Mouse (Mus musculus) MEL-GATA-1-ER (cell line): Measurements from ENCODE around the gene Tescl.
A peak's percentile ranks its signal among the peaks of the same experiment; 100 is the strongest.

Experiments used
- DNase-seq: peaks from one replicate; pipeline ENCODE4 v3.0.0-alpha.2; 2012; ENCODE audit warnings: low read depth; ENCODE audit errors: extremely low read depth

Gene Tescl

DNA sequence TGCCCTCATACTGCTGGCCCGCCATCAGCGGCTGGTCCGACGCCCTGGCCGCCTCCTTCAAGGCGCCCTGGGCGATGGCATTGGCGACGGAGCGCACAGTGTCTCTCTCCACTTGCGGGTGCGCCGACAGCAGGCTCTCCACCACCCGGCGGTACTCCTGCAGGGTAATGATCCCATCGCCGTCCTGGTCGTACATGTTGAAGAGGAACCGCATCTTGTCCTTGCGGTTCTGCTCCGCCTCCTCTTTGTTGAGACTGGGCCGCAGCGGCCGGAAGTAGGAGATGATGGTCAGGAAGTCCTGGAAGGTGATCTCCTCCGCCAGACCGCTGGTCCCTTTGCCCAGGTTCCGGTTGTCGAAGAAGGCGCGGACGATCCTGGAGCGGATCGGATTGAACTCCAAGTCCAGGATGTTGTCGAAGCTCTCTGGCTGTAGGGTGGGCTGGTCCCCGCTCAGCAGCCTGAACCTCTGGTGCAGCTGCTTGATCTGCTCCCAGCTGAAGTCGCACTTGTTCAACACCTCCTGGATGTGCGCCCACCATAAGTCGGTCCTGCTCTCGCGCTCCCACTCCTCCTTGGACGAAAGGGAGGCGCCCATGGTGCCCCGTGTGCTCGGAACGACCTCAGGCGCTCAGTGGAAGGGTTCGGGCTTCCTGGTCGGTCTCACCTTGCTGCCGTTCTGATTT, at the start of gene Tescl:
TSS of gene Tescl (minus strand) at position 633 of the 683 bp plus-strand sequence.
- DNase-seq, result no peak

GRCm38 (mm10) chr7:24382730-24383372, 49.1 kb upstream of the Tescl start:
- DNase-seq, result no peak

DNA sequence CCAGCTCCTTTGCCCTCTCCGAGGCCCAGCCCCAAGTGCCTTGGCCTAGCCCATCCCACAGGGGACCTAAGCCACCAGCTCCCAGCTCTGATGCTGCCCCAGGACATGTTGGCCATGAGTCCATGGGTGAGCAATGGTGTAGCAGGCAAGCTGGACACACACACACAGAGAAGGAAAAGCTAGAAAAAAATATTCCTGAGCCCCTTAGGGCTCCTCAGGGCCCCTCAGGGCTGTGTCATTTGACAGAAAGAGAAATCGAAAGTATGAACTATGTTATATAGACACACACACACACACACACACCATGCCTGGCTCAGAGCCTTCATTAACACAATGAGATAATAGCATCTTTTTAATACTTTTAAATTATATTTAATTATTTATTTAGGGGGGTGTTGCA, 46.6 kb upstream of the Tescl start:
- no peak for DNase-seq

DNA sequence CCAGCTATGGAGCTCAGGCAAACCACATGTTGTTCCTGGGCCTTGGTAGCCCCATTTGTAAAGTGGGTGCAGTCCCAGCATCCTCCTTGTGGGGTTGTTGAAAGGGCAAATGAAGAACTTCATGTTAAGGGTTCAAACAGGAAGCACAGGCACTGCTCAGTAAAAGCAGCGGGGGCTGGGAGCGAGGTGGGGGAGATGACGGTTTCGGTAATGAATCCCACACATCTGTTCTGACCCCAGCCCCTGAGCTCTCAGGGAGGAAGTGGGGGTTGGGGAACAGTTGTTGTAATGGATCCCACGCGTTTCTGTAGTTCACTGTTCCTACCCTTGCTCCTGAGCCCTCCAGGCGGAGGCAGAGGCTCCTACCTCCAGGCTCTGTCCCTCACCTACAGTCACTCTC, 46.2 kb upstream of the Tescl start:
- no peak for DNase-seq

GRCm38 (mm10) chr7:24378049-24378701, 44.4 kb upstream of the Tescl start:
- no peak for DNase-seq

- peak; percentile 90 for DNase-seq
Observed at GRCm38 (mm10) chr7:24377091-24377865, 43.5 kb upstream of the Tescl start.

GRCm38 (mm10) chr7:24376456-24376855, 42.7 kb upstream of the Tescl start:
- DNase-seq, result no peak

GRCm38 (mm10) chr7:24373538-24374379, 40.0 kb upstream of the Tescl start:
- peak; percentile 76 for DNase-seq

DNA sequence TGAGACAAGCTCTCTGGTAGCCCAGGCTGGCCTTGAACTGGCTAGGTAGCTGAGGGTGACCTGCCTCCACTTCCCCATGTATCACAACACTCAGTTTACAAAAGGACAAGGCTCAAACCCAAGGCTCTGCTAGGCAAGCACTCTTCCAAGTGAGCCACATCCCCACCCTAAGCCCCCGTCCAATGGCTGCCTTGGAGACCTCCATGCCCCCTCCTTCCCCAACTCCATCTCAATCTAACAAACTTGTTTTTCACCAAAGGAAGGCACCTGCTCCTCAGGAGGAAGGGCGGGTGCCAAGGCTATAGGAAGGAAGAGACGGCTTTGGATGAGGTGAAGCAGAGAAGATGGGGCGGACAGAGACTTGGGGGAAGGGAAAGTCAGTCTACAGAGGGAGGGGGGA, 39.0 kb upstream of the Tescl start:
- no peak for DNase-seq

DNA sequence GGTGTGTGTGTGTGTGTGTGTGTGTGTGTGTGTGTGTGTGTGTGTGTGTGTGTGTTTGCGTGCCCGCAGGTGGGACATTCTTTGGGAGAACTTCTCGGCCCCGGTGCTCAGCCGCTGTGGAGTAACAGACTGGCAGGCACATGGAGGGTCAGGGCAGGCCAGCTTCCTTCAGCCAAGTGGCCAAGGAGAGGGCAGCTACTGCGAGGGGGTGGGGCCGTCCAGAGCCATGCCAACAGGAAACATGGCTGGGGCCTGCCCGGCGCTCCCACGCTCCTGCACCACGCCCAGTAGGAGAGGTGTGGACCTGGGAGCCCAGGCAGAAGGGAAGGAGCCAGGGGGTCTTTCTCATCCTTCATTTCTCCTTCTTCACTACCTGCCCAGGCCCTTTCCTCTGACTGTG, 38.6 kb upstream of the Tescl start:
- no peak for DNase-seq

GRCm38 (mm10) chr7:24371809-24372145, 38.0 kb upstream of the Tescl start:
- DNase-seq, result no peak

- DNase-seq, result peak; percentile 89
Observed at GRCm38 (mm10) chr7:24371012-24371808, 37.5 kb upstream of the Tescl start.

- no peak for DNase-seq
Observed at GRCm38 (mm10) chr7:24369731-24370541, 36.2 kb upstream of the Tescl start, which contains the start of gene Kcnn4. Kcnn4 (plus strand) TSS chr7:24370263.

DNA sequence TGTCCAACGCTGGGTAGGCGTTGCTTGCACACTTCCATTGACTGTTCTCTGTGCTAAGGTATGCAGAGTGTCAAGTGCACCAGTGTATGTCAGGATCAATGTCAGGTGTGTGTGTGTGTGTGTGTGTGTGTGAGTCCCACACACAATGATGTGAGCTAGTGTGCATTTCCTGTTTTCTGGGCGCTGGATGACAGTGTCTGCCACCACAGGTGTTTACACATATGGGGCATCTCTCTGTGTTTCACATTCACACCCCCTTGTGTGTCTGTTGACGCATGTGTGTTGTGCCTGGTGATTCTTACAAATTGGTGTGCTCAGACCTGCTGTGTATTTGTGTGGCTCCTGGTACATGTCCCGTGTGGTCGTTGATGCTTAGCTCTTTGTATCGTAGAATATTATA, 35.2 kb upstream of the Tescl start:
- DNase-seq, result no peak

DNA sequence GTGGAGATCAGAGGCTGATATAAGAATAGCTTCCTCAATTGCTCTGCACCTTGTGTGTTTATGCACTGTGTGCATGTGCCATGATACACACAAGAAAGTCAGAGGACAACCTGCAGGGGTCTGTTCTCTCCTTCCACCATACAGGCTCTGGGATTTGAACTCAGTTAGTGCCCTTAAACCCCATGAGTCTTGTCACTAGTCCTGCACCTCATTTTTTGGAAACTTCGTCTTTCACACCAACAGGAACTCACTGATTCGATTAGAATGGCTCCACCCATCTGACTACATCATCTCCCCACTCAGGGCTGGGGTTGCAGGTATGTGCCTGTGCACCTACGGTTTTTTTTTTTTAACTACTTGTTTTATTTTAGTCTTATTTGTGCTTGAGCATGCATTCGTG, 34.5 kb upstream of the Tescl start:
- DNase-seq, result no peak

GRCm38 (mm10) chr7:24366716-24367632, 33.2 kb upstream of the Tescl start:
- no peak for DNase-seq

DNA sequence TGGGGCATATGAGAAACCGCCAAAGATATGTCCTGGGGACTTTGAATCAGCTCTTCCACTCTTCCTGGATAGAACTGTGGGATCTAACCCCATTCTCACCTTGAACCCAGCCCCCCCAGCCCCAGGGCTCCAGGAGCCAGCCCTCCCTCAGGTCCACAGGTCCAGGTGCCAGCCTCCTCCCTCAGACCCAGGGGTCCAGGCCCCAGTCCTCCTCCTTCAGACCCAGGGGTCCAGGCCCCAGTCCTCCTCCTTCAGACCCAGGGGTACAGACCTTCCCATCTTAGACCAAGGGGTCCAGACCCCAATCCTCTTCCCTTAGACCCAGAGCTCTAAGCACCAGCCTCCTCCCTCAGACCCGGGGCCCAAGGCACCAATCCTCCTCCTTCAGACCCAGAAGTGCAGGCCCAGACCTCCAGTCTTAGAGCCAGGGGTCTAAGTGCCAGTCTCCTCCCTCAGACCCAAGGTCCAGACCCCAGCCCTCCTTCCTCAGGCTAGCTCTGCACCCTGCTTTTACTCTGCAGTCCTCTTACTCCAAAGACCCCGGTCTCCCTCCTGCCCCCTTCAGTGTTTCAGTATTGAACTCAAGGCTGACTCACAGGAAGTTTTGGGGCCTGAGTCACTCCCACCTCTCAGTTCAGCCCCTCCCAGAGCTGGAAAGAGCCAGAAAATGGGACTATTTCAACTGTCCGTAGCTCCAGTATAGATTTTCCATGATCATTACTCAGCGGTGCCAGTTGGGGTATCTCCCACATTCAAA, 31.7 kb upstream of the Tescl start:
- DNase-seq, result no peak

DNA sequence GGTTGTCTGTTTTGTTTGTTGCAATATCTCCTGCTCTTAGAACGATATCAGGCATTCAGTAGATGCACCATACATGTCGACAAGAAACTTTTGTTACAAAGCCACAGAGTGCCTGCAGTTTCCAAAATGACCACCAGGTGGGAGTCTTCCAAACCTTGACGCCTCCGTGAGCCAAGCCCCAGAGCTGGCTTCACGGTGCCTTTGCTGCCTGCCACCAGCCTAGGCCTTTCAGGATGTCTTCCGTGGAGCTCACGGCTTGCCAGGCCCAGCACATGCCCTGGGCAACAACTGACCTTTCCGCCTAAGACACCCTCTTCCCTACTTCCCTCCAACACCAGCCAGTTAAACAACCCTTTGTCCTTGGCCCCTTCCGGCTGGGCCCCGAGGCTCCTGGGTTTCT, 31.1 kb upstream of the Tescl start:
- no peak for DNase-seq
